Mouse (Mus musculus) R1 (cell line): ENCODE data around the gene Rabep2.

Experiments
- DNase-seq: peaks from one replicate; pipeline ENCODE4 v3.0.0-alpha.2; 2018; ENCODE audit warnings: low read depth, low spot score

Rabep2 gene

GRCm38 (mm10) chr7:126496475-126496874, 67.9 kb downstream of the Rabep2 start:
- no peak for DNase-seq

DNA sequence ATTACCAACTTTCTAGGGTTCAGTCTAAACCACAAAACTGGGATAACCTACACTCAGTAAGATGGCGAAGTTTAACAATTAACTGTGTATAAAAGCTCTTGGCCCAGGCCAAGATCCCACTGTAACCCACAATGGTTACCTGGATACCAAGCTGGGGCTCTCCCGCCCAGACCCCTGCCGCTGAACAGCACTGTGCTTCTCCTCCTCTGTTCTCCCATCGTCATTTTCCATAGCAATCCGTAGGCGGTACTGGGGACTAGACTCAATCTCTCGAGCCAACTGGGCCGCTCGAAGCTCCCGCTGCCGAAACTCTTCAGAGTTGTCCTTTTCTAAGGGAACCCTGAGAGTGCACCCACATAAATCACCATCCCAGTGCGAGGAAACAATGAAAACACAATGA, 69.4 kb downstream of the Rabep2 start:
- no peak for DNase-seq
